Mouse (Mus musculus) limb, embryonic 10.5 days (tissue): ENCODE measurements around the gene Eif4g3. TPM values are rescaled to one million over a fixed set of nuclear protein-coding genes. Genes with fewer than 3 reads are reported as not detected.
"Not testable (repeated sequence)": the region's sequence is repeated elsewhere in the genome, so short reads cannot be mapped to it uniquely, and the experiment has no call there.

Experiments used
- DNase-seq: peaks from one replicate; pipeline ENCODE4 v3.0.0-alpha.2; 2017; ENCODE audit warnings: low spot score
- H3K27ac ChIP-seq: fragments of 300-500 bp; sonication (generic); 2 replicates; pipeline ENCODE4 v1.5.1; 2016; ENCODE audit warnings: mild to moderate bottlenecking
- H3K27me3 ChIP-seq: fragments of 300-500 bp; sonication (generic); 2 replicates; pipeline ENCODE4 v1.6.1; 2016; ENCODE audit warnings: low read depth, mild to moderate bottlenecking; ENCODE audit not compliant: poor library complexity, severe bottlenecking
- H3K36me3 ChIP-seq: fragments of 300-500 bp; sonication (generic); 2 replicates; pipeline ENCODE4 v1.6.1; 2016; ENCODE audit warnings: mild to moderate bottlenecking, moderate library complexity
- H3K4me1 ChIP-seq: fragments of 300-500 bp; sonication (generic); 2 replicates; pipeline ENCODE4 v1.6.1; 2016
- H3K4me3 ChIP-seq: fragments of 300-500 bp; sonication (generic); 2 replicates; pipeline ENCODE4 v1.5.1; 2016; ENCODE audit warnings: mild to moderate bottlenecking, moderate library complexity
- H3K9me3 ChIP-seq: fragments of 300-500 bp; sonication (generic); replicated peaks from 2 replicates; pipeline ENCODE4 v1.6.1; 2016; ENCODE audit warnings: mild to moderate bottlenecking
- WGBS: fragments of 180-500 bp; shearing (Covaris S2); methylation state at CpG from one replicate; pipeline ENCODE4 v1.1.7; 2016; 5-methylcytosine and 5-hydroxymethylcytosine counted together
- polyA plus RNA-seq: library from polyadenylated mRNA; unstranded; fragments of >200 nt; fragmentation: Nextera tagmentation; extraction: Ambion mirVana; gene quantifications from 2 replicates; pipeline ENCODE4 v1.2.1, GENCODE M21; 2016

Gene Eif4g3
- polyA plus RNA-seq, 1 experiment from 2014 or later: 42.7 TPM

GRCm38 (mm10) chr4:138057196-138057754 is 64.5 kb downstream of the Eif4g3 start:
- H3K9me3 ChIP-seq, H3K27me3 ChIP-seq, DNase-seq, H3K4me3 ChIP-seq, H3K4me1 ChIP-seq, H3K27ac ChIP-seq: not testable (repeated sequence)
- 97% methylated on average over 22 of the region's 22 CpGs for whole genome bisulfite sequencing
- H3K36me3 ChIP-seq: peaks cover 77% of the 10 kb centered on the region

DNA sequence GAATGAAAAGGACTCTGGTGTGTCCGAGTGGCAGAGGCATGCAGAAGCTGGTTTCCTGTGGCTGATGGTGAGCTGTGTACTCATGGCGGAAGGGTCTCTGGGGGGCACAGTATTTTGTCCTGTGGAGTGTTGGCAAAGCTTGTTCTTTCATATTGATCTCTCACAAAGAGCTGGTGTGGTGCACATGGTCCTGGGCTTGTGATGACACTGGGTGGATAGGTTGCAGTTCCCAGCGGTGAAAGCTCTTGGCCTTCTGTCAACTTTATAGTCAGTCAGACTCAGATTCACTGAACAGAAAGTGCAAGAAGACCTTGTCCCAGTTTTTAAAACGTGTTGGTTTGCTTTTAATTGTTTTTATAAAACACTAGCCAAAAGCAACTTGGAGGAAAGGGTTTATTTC is 68.3 kb downstream of the Eif4g3 start:
- H3K27ac ChIP-seq: no peak overlapping the region
- WGBS: 91% methylated on average over 4 of the region's 4 CpGs
- no peaks in the 10 kb centered on the region for H3K4me1 ChIP-seq
- H3K36me3 ChIP-seq: peaks cover 72% of the 10 kb centered on the region
- H3K4me3 ChIP-seq: no peak overlapping the region
- no peak for DNase-seq
- no peaks in the 10 kb centered on the region for H3K9me3 ChIP-seq
- H3K27me3 ChIP-seq: no peaks in the 10 kb centered on the region

DNA sequence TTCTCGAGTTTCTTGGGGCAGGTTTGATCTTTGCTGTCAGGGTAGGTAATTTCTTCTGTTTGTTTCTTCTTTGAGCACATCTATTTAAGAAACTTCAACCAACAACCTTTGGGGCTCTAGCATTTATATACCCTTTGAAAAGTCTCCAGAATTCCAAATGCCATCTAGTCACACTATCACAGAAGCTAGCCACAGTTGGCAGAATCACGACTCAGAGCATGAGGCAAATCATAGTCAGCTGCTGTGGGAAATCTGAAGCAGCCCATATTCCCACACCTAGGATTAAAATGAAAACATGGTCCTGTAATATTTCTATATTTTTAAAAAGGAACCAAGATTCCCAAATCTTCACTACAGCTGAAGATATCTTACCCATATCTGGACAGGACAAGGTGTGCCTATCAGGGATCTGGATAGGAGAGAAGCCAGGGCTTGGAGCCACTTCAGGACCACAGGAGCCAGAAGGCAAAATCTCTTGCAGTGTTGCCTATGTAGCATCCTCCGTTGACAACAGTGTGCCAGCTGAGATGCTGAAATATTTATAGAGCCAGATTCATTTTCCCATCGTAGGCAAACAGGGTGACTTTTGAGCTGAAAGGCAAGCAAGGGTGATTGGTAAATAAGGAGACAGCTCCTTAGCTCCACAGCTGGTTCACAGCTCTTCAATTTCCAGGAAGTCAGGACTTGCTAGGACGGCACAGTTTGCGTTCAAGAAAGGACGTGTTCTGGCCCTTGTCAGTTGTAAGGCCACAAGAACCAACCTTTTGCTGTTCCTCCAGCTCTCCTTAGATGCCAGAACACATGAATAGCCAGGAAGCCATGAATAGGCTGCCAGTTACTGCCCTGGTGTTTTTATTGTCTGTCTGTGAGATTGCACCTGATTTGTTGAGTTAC is 70.8 kb downstream of the Eif4g3 start:
- Histone ChIP-seq H3K36me3 (peaks cover 73% of the 10 kb centered on the region), H3K4me1 (no peaks in the 10 kb centered on the region), H3K9me3 (no peaks in the 10 kb centered on the region), H3K27ac (no peak overlapping the region), H3K4me3 (no peak overlapping the region), H3K27me3 (no peaks in the 10 kb centered on the region)
- DNase-seq: no peak
- 86% methylated on average over 7 of the region's 7 CpGs for WGBS

DNA sequence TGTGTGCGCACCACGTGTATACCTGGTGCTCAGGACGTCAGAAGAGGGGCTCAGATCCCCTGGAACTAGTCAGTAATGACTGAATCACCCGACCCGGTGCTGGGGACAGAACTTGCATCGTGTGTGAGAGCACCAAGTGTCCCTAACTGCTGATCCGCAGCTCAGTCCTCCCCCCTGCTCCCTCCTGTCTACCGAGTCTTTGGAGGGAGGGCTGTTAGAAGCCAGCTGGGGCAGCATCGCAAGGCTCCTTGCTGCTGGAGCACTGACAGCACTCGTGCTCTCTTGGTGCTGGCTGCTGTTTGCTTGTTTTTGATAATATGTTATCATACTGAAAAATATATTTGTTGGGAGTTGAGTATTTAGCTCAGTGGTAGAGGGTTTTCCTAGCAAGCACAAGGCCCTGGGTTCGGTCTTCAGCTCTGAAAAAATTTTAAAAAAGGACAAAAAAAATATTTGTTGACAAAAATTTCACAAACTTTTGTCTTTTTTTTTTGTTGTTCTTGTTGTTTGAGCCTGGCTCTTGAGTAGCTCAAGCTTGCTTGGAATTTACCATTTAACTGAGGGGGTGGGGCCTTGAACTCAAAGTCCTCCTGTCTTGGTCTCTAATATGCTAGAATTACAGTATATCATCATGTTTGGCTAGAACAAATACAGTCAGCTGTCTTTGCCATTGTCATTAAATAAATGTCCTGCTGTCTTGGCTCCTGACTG is 72.2 kb downstream of the Eif4g3 start:
- WGBS: 90% methylated on average over 11 of the region's 11 CpGs

DNA sequence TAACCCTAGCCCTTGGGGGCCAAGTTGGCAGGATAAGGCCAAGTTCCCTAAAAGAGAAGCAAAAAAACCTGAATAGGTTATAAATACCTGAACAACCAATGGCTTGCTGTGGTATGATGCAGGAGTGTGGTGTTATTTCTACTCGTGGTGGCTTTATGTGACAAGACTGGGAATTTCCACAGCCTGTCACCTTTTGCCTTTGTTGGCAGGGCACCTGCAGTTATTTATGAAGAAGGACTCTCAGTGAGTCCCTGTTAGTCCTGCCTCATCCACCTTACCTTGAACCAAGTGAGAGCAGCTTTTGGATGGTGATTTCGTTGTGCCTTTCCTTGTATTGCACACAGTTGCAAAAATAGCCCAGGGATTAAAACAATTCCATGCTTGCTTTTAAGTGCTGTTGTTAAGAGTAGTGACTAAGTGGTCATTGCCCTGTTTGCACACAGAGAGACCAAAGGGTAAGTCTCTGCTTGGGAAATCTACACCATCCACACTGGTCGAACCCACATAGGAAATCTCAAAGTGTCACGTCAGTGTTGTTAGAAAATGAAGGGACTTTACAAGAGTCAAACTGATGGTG is 72.9 kb downstream of the Eif4g3 start:
- Histone ChIP-seq H3K36me3 (peaks cover 89% of the 10 kb centered on the region), H3K27me3 (no peaks in the 10 kb centered on the region), H3K4me3 (no peak overlapping the region), H3K27ac (no peak overlapping the region), H3K4me1 (no peaks in the 10 kb centered on the region), H3K9me3 (no peaks in the 10 kb centered on the region)
- WGBS: 92% methylated on average over 4 of the region's 4 CpGs
- no peak for DNase-seq

More for the DNA sequence above, 72.2 kb downstream of the Eif4g3 start:
- no peak overlapping the region for H3K4me3 ChIP-seq
- DNase-seq: no peak
- H3K4me1 ChIP-seq: no peaks in the 10 kb centered on the region
- peaks cover 84% of the 10 kb centered on the region for H3K36me3 ChIP-seq
- H3K27me3 ChIP-seq: no peaks in the 10 kb centered on the region
- no peaks in the 10 kb centered on the region for H3K9me3 ChIP-seq
- no peak overlapping the region for H3K27ac ChIP-seq

DNA sequence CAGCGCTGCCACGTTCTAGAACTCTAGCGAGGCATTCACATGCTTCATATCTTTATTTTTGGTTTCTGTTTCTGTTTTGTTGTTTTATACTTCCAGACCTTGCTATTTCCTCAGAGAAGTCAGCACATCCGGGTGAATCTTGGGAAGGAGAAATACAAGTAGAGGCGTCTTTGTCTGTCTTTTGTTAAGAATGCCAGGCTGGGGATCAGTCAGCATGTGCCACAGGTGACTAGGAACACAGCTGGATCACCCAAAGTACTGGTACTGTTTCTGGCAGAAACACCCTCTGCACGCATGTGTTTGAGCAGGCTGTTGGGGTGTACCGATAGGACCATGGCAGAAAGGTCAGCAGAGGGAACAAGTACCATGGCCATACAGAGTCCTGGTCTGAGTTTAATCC is 73.6 kb downstream of the Eif4g3 start:
- H3K36me3 ChIP-seq: peaks cover 91% of the 10 kb centered on the region
- H3K27me3 ChIP-seq: no peaks in the 10 kb centered on the region
- H3K27ac ChIP-seq: no peak overlapping the region
- WGBS: 91% methylated on average over 7 of the region's 7 CpGs
- H3K4me3 ChIP-seq: no peak overlapping the region
- H3K4me1 ChIP-seq: no peaks in the 10 kb centered on the region
- no peaks in the 10 kb centered on the region for H3K9me3 ChIP-seq
- DNase-seq: no peak

- WGBS: 88% methylated on average over 3 of the region's 3 CpGs
- no peaks in the 10 kb centered on the region for H3K4me1 ChIP-seq
- H3K4me3 ChIP-seq: no peak overlapping the region
- no peaks in the 10 kb centered on the region for H3K9me3 ChIP-seq
- H3K36me3 ChIP-seq: peaks cover 85% of the 10 kb centered on the region
- H3K27ac ChIP-seq: no peak overlapping the region
- no peaks in the 10 kb centered on the region for H3K27me3 ChIP-seq
- DNase-seq: no peak
Measured at GRCm38 (mm10) chr4:138067858-138068257, 75.0 kb downstream of the Eif4g3 start.

DNA sequence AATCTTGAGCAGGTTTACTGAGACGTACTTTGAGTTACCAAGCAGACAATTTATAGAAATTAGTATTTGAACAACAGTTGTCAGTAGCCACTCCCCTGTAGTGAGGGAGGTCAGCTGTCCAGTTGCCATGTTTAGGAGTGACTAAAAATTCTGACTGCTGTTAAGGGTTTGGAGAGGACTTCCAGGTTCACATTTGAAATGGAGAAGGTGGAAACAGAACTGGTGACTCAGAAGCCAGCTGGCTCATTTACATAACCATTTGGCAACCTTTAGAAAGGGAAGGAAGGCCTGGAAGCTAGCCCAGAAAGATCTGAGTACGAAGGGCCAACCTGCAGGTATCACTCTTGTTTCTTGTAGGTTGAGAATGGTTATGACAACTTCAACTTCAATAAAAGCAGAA is 75.8 kb downstream of the Eif4g3 start:
- H3K4me1 ChIP-seq: no peaks in the 10 kb centered on the region
- peaks cover 82% of the 10 kb centered on the region for H3K36me3 ChIP-seq
- H3K9me3 ChIP-seq: no peaks in the 10 kb centered on the region
- no peak for DNase-seq
- H3K27me3 ChIP-seq: no peaks in the 10 kb centered on the region
- WGBS: 90% methylated on average over 2 of the region's 2 CpGs
- H3K4me3 ChIP-seq: no peak overlapping the region
- H3K27ac ChIP-seq: no peak overlapping the region

DNA sequence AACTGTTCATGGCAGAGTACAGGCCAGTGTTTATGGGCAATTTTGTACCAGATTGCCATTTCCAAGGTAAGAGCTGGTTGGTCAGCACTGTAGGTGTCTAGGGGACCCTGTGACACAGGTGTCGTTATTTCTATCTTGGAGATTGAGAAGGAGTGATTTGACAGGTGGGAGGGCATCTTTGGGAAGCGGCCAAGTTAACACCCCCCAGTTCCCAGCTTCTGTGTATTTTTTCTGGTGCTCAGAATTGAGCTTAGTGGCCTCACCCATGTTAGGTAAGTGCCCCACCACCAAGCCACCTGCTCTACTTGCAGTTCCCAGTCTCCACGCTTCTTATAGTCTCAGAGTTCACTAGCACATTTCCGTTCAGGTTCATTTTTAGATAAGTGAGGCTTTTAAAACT is 76.5 kb downstream of the Eif4g3 start:
- peaks cover 78% of the 10 kb centered on the region for H3K36me3 ChIP-seq
- DNase-seq: no peak
- no peak overlapping the region for H3K4me3 ChIP-seq
- H3K4me1 ChIP-seq: no peaks in the 10 kb centered on the region
- H3K27ac ChIP-seq: no peak overlapping the region
- no peaks in the 10 kb centered on the region for H3K9me3 ChIP-seq
- 97% methylated on average over 4 of the region's 4 CpGs for WGBS
- H3K27me3 ChIP-seq: no peaks in the 10 kb centered on the region

- H3K9me3 ChIP-seq: no peaks in the 10 kb centered on the region
- 68% methylated on average over 6 of the region's 6 CpGs for WGBS
- DNase-seq: no peak
- H3K36me3 ChIP-seq: peaks cover 76% of the 10 kb centered on the region
- H3K27ac ChIP-seq: no peak overlapping the region
- H3K4me3 ChIP-seq: no peak overlapping the region
- H3K27me3 ChIP-seq: no peaks in the 10 kb centered on the region
- H3K4me1 ChIP-seq: no peaks in the 10 kb centered on the region
Measured at GRCm38 (mm10) chr4:138071497-138071896, 78.7 kb downstream of the Eif4g3 start.

DNA sequence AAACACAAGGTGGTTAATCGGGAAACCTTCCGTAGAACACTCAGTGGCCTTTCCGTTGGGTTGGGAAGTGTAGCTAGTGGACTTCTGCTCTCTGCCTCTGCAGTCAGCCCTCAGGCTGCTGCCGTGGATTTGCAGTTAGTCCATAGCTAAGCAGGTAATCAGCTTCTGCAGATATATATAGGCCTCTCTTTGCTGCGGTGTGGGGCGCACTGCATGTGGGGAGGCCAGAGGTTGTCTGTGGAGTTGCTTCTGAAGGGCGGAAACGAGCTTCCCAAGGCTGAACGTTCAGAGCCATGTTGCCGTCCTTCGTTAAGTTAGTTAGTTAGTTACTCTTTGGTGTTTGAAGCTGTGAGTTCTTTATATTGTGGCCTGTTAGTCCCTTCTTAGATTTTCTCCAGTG is 80.3 kb downstream of the Eif4g3 start:
- Histone ChIP-seq H3K36me3 (peaks cover 75% of the 10 kb centered on the region), H3K27me3 (no peaks in the 10 kb centered on the region), H3K9me3 (no peaks in the 10 kb centered on the region), H3K4me1 (no peaks in the 10 kb centered on the region), H3K27ac (no peak overlapping the region), H3K4me3 (no peak overlapping the region)
- DNase-seq: no peak
- 93% methylated on average over 11 of the region's 11 CpGs for WGBS

- Histone ChIP-seq H3K4me3 (no peak overlapping the region), H3K27me3 (no peaks in the 10 kb centered on the region), H3K36me3 (peaks cover 75% of the 10 kb centered on the region), H3K27ac (no peak overlapping the region), H3K4me1 (no peaks in the 10 kb centered on the region), H3K9me3 (no peaks in the 10 kb centered on the region)
- no peak for DNase-seq
- 92% methylated on average over 7 of the region's 7 CpGs for WGBS
Measured at GRCm38 (mm10) chr4:138073531-138073930, 80.7 kb downstream of the Eif4g3 start.
